Mouse (Mus musculus) limb, embryonic 11.5 days (tissue): ENCODE measurements at regions not wholly inside any gene's neighbourhood (a gene's known extent, or its start where the extent isn't known, plus 50 kb on each side); places are given as distances from the start of the nearest gene placed in this dataset.

Experiments used
- ATAC-seq: fragments of 200-750 bp; cut with Nextera tagmentation; 2 replicates; pipeline ENCODE4 v1.8.0; 2017; ENCODE audit warnings: low read depth; ENCODE audit not compliant: insufficient number of reproducible peaks, low FRiP score, low TSS enrichment
- DNase-seq: peaks from one replicate; pipeline ENCODE4 v3.0.0-alpha.2; 2015; ENCODE audit warnings: low spot score
- H3K27ac ChIP-seq: fragments of 300-500 bp; sonication (generic); replicated peaks from 2 replicates; pipeline ENCODE4 v1.5.1; 2014; ENCODE audit warnings: low read depth, mild to moderate bottlenecking, low read length
- H3K27me3 ChIP-seq: fragments of 300-500 bp; sonication (generic); 2 replicates; pipeline ENCODE4 v1.6.1; 2014; ENCODE audit warnings: mild to moderate bottlenecking, low read length, mixed read lengths; ENCODE audit not compliant: control insufficient read depth, insufficient read depth
- H3K36me3 ChIP-seq: fragments of 300-500 bp; sonication (generic); 2 replicates; pipeline ENCODE4 v1.6.1; 2014; ENCODE audit warnings: mild to moderate bottlenecking, low read length, moderate library complexity, mixed read lengths; ENCODE audit not compliant: control insufficient read depth, insufficient read depth
- H3K4me1 ChIP-seq: fragments of 300-500 bp; sonication (generic); 2 replicates; pipeline ENCODE4 v1.6.1; 2014; ENCODE audit warnings: low read length, mixed read lengths; ENCODE audit not compliant: control insufficient read depth, insufficient read depth
- H3K4me2 ChIP-seq: fragments of 300-500 bp; sonication (generic); 2 replicates; pipeline ENCODE4 v1.6.1; 2014; ENCODE audit warnings: low read depth, mild to moderate bottlenecking, moderate library complexity; ENCODE audit not compliant: severe bottlenecking
- H3K4me3 ChIP-seq: fragments of 300-500 bp; sonication (generic); 2 replicates; pipeline ENCODE4 v1.5.1; 2014; ENCODE audit warnings: low read depth, low read length
- H3K9ac ChIP-seq: fragments of 300-500 bp; sonication (generic); 2 replicates; pipeline ENCODE4 v1.6.1; 2014; ENCODE audit warnings: mild to moderate bottlenecking, low read length
- H3K9me3 ChIP-seq: fragments of 300-500 bp; sonication (generic); 2 replicates; pipeline ENCODE4 v1.6.1; 2016; ENCODE audit warnings: low read length; ENCODE audit not compliant: control insufficient read depth
- WGBS: fragments of 180-500 bp; shearing (Covaris S2); extraction: QIAGEN DNeasy Blood & Tissue Kit; methylation state at CpG from one replicate; pipeline ENCODE4 v1.1.7; 2014; 5-methylcytosine and 5-hydroxymethylcytosine counted together

DNA sequence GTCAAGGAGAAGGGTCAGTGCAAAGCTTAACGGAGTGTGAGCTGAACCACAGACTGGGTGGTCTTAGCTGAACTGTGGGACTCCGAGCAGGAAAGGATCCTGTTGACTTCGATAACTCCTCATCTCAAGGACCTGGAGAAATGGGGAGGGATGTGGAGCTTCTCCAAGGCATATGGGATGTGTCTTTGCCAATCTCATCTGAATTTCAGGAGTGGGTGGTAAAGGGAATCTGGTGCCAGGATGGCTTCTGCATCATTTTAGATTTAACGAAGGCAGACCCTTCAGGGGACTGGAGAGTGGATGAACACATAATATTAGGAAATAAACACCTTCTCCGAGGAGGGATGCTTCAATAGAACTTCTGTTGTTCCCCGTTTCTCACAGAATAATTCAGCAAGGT lies 416.9 kb upstream of the Xylt1 start:
- no peak overlapping the region for H3K9ac ChIP-seq
- H3K9me3 ChIP-seq: no peaks in the 10 kb centered on the region
- H3K36me3 ChIP-seq: no peaks in the 10 kb centered on the region
- no peak overlapping the region for H3K27ac ChIP-seq
- no peak overlapping the region for H3K4me2 ChIP-seq
- H3K4me3 ChIP-seq: no peak overlapping the region
- DNase-seq (peak; percentile 16), ATAC-seq (no peak)
- WGBS: 54% methylated on average over 6 of the region's 6 CpGs
- no peaks in the 10 kb centered on the region for H3K4me1 ChIP-seq
- H3K27me3 ChIP-seq: no peaks in the 10 kb centered on the region

GRCm38 (mm10) chr7:116991351-116991750 lies 389.4 kb upstream of the Xylt1 start:
- Histone ChIP-seq H3K4me1 (no peaks in the 10 kb centered on the region), H3K9ac (no peak overlapping the region), H3K4me2 (no peak overlapping the region), H3K27ac (no peak overlapping the region), H3K27me3 (no peaks in the 10 kb centered on the region), H3K9me3 (no peaks in the 10 kb centered on the region), H3K36me3 (no peaks in the 10 kb centered on the region), H3K4me3 (no peak overlapping the region)
- ATAC-seq (no peak), DNase-seq (no peak)
- 83% methylated on average over 2 of the region's 2 CpGs for WGBS

GRCm38 (mm10) chr7:116992166-116992565 lies 388.6 kb upstream of the Xylt1 start:
- DNase-seq: no peak
- Histone ChIP-seq H3K4me1 (no peaks in the 10 kb centered on the region), H3K27me3 (no peaks in the 10 kb centered on the region), H3K9me3 (no peaks in the 10 kb centered on the region), H3K9ac (no peak overlapping the region), H3K27ac (no peak overlapping the region), H3K4me2 (no peak overlapping the region), H3K36me3 (no peaks in the 10 kb centered on the region), H3K4me3 (no peak overlapping the region)
- ATAC-seq: no peak

- H3K4me1 ChIP-seq: no peaks in the 10 kb centered on the region
- no peak for DNase-seq
- no peak overlapping the region for H3K4me3 ChIP-seq
- no peaks in the 10 kb centered on the region for H3K9me3 ChIP-seq
- no peak overlapping the region for H3K4me2 ChIP-seq
- H3K27me3 ChIP-seq: no peaks in the 10 kb centered on the region
- 94% methylated on average over 3 of the region's 3 CpGs for WGBS
- no peak for ATAC-seq
- no peaks in the 10 kb centered on the region for H3K36me3 ChIP-seq
- H3K9ac ChIP-seq: no peak overlapping the region
- H3K27ac ChIP-seq: no peak overlapping the region
These were observed 385.0 kb upstream of the Xylt1 start for GRCm38 (mm10) chr7:116995770-116996169.

DNA sequence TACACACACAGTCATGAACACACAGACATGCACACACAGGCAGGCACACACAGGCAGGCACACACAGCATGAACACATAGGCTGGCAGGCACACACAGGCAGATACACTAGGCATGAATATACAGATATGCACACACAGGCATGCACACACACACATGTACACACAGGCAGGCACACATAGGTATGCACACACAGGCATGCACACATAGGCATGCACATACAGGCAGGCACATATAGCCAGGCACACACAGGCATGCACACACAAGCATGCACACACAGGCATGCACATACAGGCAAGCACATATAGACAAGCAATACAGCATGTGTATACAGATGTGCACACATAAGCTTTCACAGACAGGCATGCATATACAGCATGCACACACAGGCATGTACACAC lies 377.6 kb upstream of the Xylt1 start:
- H3K4me3 ChIP-seq: no peak overlapping the region
- H3K9me3 ChIP-seq: no peaks in the 10 kb centered on the region
- no peaks in the 10 kb centered on the region for H3K27me3 ChIP-seq
- no peaks in the 10 kb centered on the region for H3K4me1 ChIP-seq
- no peaks in the 10 kb centered on the region for H3K36me3 ChIP-seq
- no peak overlapping the region for H3K4me2 ChIP-seq
- H3K9ac ChIP-seq: no peak overlapping the region
- no peak for DNase-seq
- ATAC-seq: no peak
- no peak overlapping the region for H3K27ac ChIP-seq

DNA sequence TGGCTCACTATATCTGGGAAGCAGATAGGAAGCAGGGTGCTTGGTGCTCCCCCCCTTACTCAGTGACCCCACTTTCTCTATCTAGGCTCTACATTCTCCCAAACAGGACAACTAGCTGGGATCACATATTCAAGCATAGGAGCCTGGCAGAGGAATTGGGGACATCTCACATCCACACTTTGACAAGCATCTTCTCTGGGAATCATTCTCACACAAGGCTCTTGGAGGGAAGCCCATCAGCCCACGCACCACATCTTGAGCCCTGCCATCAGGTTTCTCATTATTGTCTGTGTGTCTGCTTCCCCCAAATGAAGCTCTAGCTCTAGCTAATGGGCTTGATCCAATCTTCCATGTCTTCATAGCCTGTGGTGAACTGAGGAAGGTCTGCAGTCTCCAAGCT lies 362.4 kb upstream of the Xylt1 start:
- DNase-seq (no peak), ATAC-seq (no peak)
- H3K4me3 ChIP-seq: no peak overlapping the region
- no peaks in the 10 kb centered on the region for H3K27me3 ChIP-seq
- no peaks in the 10 kb centered on the region for H3K4me1 ChIP-seq
- no peak overlapping the region for H3K4me2 ChIP-seq
- H3K9ac ChIP-seq: no peak overlapping the region
- H3K27ac ChIP-seq: no peak overlapping the region
- 88% methylated on average over 1 of the region's 1 CpGs for WGBS
- H3K36me3 ChIP-seq: no peaks in the 10 kb centered on the region
- H3K9me3 ChIP-seq: no peaks in the 10 kb centered on the region

- Histone ChIP-seq H3K27me3 (no peaks in the 10 kb centered on the region), H3K36me3 (no peaks in the 10 kb centered on the region), H3K4me1 (no peaks in the 10 kb centered on the region), H3K9ac (no peak overlapping the region), H3K9me3 (no peaks in the 10 kb centered on the region), H3K4me2 (no peak overlapping the region), H3K4me3 (no peak overlapping the region), H3K27ac (no peak overlapping the region)
- WGBS: 61% methylated on average over 4 of the region's 4 CpGs
- ATAC-seq (no peak), DNase-seq (peak; percentile 82)
These were observed 359.1 kb upstream of the Xylt1 start for GRCm38 (mm10) chr7:117021716-117022115.

DNA sequence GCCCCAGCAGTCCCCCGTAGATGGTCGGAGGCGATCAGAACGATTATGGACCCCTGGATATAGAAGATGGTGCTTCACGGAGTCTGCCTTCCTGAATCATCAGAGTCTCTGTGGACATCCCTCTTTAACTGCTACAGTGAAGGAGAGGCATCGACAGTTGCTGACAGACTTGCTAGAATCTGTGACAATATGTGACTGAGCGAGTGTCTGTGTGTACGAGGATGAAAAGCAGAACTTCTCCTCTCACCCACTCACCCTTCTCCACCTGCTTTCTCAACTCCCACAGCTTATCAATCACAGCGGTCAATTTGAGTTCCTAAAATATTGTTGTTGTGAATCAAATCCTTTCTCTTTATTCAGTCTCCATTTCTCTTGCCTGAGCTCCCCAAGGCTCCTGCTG lies 335.9 kb upstream of the Xylt1 start:
- H3K4me3 ChIP-seq: no peak overlapping the region
- WGBS: 83% methylated on average over 9 of the region's 9 CpGs
- H3K4me1 ChIP-seq: no peaks in the 10 kb centered on the region
- H3K9ac ChIP-seq: no peak overlapping the region
- DNase-seq (no peak), ATAC-seq (no peak)
- no peaks in the 10 kb centered on the region for H3K27me3 ChIP-seq
- H3K4me2 ChIP-seq: no peak overlapping the region
- no peaks in the 10 kb centered on the region for H3K36me3 ChIP-seq
- H3K9me3 ChIP-seq: no peaks in the 10 kb centered on the region
- no peak overlapping the region for H3K27ac ChIP-seq

- H3K9ac ChIP-seq: no peak overlapping the region
- no peaks in the 10 kb centered on the region for H3K27me3 ChIP-seq
- ATAC-seq (no peak), DNase-seq (no peak)
- no peak overlapping the region for H3K4me3 ChIP-seq
- H3K4me2 ChIP-seq: no peak overlapping the region
- no peaks in the 10 kb centered on the region for H3K4me1 ChIP-seq
- H3K9me3 ChIP-seq: no peaks in the 10 kb centered on the region
- H3K36me3 ChIP-seq: no peaks in the 10 kb centered on the region
- no peak overlapping the region for H3K27ac ChIP-seq
These were observed 331.5 kb upstream of the Xylt1 start for GRCm38 (mm10) chr7:117049249-117049648.
